Mouse (Mus musculus): ENCODE measurements around the gene Itpripl1.

DNA sequence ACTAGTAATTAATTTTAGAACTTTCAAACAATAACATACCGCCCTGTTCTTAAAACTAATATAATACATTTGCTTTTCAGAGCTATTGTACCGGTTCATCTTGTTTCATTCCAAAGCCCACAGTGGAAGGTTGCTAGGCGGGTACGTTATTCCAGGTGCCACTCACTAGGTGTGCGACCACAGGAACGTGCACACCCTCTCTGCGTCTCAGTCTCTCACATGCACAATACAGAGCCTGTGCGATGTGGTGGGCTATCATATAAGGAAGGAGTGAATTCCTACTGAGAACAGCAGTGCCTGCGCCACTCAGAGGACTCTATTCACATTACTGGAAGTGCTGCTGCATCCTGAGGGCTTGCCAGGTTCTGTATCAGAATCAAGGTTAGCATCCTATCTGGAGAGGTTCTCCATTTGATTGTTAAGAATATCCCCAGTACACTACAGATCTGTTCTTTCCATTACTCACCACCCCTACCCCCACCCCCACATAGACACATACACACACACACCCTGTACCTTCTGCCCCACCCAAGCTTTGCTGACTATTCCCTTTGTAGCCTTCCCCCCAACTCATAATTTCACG, 5.3 kb downstream of the Itpripl1 start:
- TF ChIP-seq CTCF (IDR thresholded peaks at IDR 0.05; ENCODE audit: borderline replicate concordance, insufficient read depth, low read length) (no peak), POLR2A (IDR thresholded peaks at IDR 0.05; ENCODE audit: low read depth, low read length) (no peak)
